Mouse (Mus musculus): ENCODE measurements around the gene Mael.

- no peak for TF ChIP-seq EP300 (IDR thresholded peaks at IDR 0.05; ENCODE audit: low read depth)
- peak; percentile 96 for TF ChIP-seq CTCF (IDR thresholded peaks at IDR 0.05; ENCODE audit: low read depth)
These were observed 85.0 kb downstream of the Mael start for GRCm38 (mm10) chr1:166153351-166154120.

All from liver, postnatal 0 days (tissue).